Mouse (Mus musculus) left cerebral cortex, postnatal 36 days (tissue): Measurements from ENCODE around the gene Wnt7a. TPM values are rescaled to one million over a fixed set of nuclear protein-coding genes. Genes with fewer than 3 reads are reported as not detected.

Source experiments
- DNase-seq, 2 experiments: peaks; one replicate each; pipeline ENCODE4 v3.0.0; 2021 to 2022; ENCODE audit warnings: low spot score in 2 of 2, mixed read lengths in 1 of 2
- intact Hi-C: fragments of 180-260 bp; cut with DNase I; formaldehyde crosslinking; loops from one replicate; pipeline ENCODE4 v1.15.1; 2025
- total RNA-seq, 2 experiments: library from RNA; stranded (reverse); gene quantifications; 2 replicates each; pipeline ENCODE4 v1.2.3; 2021

Gene Wnt7a
- total RNA-seq, 2 experiments from 2014 or later, result 14.2 to 16.0 TPM

GRCm38 (mm10) chr6:91392475-91393174 lies 18.5 kb downstream of the Wnt7a start:
- DNase-seq, result no peak
- intact Hi-C loops, result no loop called here

- DNase-seq, result no peak
- intact Hi-C loops, result no loop called here
Measured at GRCm38 (mm10) chr6:91389141-91389540, 22.0 kb downstream of the Wnt7a start.

GRCm38 (mm10) chr6:91384415-91384814 lies 26.7 kb downstream of the Wnt7a start:
- DNase-seq, result no peak
- intact Hi-C loops, result no loop called here

- DNase-seq, result no peak
- intact Hi-C loops, result no loop called here
Measured at GRCm38 (mm10) chr6:91383871-91384270, 27.3 kb downstream of the Wnt7a start.

GRCm38 (mm10) chr6:91383303-91383702 lies 27.9 kb downstream of the Wnt7a start:
- intact Hi-C loops, result no loop called here
- DNase-seq, result no peak

GRCm38 (mm10) chr6:91379871-91380270 lies 31.3 kb downstream of the Wnt7a start:
- intact Hi-C loops, result no loop called here
- DNase-seq, result no peak

GRCm38 (mm10) chr6:91379266-91379665 lies 31.9 kb downstream of the Wnt7a start:
- intact Hi-C loops, result no loop called here
- no peak for DNase-seq

GRCm38 (mm10) chr6:91372977-91373376 lies 38.2 kb downstream of the Wnt7a start:
- intact Hi-C loops, result no loop called here
- DNase-seq, result no peak

- intact Hi-C loops, result no loop called here
- no peak for DNase-seq
Measured at GRCm38 (mm10) chr6:91372586-91372971, 38.6 kb downstream of the Wnt7a start.

GRCm38 (mm10) chr6:91371912-91372585 lies 39.1 kb downstream of the Wnt7a start:
- no peak for DNase-seq
- intact Hi-C loops, result no loop called here

GRCm38 (mm10) chr6:91366781-91367180 lies 44.4 kb downstream of the Wnt7a start:
- DNase-seq, result no peak
- intact Hi-C loops, result no loop called here

GRCm38 (mm10) chr6:91365480-91365879 lies 45.7 kb downstream of the Wnt7a start:
- no peak for DNase-seq
- intact Hi-C loops, result no loop called here

GRCm38 (mm10) chr6:91362756-91363155 lies 48.4 kb downstream of the Wnt7a start:
- intact Hi-C loops, result no loop called here
- no peak for DNase-seq

- intact Hi-C loops, result no loop called here
- DNase-seq, result no peak
Measured at GRCm38 (mm10) chr6:91360998-91361397, 50.2 kb downstream of the Wnt7a start.

- intact Hi-C loops, result no loop called here
- DNase-seq, result no peak
Measured at GRCm38 (mm10) chr6:91360371-91360690, 50.8 kb downstream of the Wnt7a start.

- intact Hi-C loops, result no loop called here
- peak; percentile 26 to 27 for DNase-seq
Measured at GRCm38 (mm10) chr6:91359672-91360370, 51.3 kb downstream of the Wnt7a start.

- no peak for DNase-seq
- intact Hi-C loops, result no loop called here
Measured at GRCm38 (mm10) chr6:91358866-91359656, 52.1 kb downstream of the Wnt7a start.

GRCm38 (mm10) chr6:91358394-91358793 lies 52.8 kb downstream of the Wnt7a start:
- no peak for DNase-seq
- intact Hi-C loops, result no loop called here

- intact Hi-C loops, result no loop called here
- DNase-seq, result no peak
Measured at GRCm38 (mm10) chr6:91357238-91357876, 53.8 kb downstream of the Wnt7a start.

GRCm38 (mm10) chr6:91349620-91350019 lies 61.5 kb downstream of the Wnt7a start:
- intact Hi-C loops, result loop anchor here (5.0 kb wide), 1 partner anchor 62 kb away; no protein-coding TSS in a partner anchor
- DNase-seq, result no peak
